ENCODE assay signal across 13 mouse cellular contexts in the genomic region with DNA sequence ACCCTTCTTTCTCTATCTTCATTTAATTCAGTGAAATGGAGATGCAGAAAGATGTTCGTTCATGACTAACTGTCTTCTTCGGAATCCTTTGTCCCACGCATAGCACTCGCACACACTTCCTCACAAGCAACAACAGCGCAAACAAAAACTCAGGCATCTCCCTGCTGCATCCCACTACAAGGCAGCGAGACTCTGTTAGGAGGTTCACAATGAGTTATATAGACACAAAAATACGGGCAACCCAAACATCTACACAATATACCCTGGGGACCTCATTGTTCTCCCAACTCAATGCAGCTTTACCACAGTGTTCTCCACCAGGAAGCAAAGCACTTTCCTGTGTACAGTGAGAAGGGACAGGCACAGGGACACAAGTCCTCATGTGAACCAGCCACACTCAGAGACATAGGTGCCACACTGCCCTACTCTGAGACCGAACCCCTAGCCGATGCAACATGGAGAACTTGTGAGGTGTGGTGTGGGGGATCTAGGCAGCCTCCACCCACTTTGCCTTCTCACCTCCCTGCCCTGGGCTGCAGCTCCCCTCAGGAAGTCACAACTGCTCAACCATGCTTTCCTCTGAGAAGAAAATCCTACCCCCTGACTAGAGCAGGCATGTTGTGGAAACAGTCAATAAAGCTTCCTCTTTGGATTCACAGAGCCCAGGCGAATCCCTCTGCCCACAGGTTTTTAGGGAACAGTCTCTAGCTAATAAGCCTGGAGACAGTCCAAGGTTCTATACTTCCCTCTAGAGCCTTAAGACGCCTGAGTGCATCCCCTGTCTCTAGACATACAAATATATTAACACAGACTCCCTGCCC. TPM values are rescaled to one million over a fixed set of nuclear protein-coding genes. Genes with fewer than 3 reads are reported as not detected.
DNase-seq lines count a peak whose midpoint lies in the region; ATAC-seq lines count a peak whose summit lies in the region.
"Had no signal": no experiment of that assay in that cellular context is flagged by ENCODE, and none has a peak within 500 bp of the region (broad histone marks: within the 10 kb centered on the region; RNA-seq: fewer than 3 reads in every experiment).

No protein-coding gene starts in this region.

- no peak overlapping the region for H3K9ac ChIP-seq in hindbrain, embryonic 12.5 days
- H3K9ac ChIP-seq in midbrain, embryonic 15.5 days: peak overlapping the region; percentile 48
- H3K9ac ChIP-seq in kidney, embryonic 14.5 days (ENCODE audit: low read depth, low read length): no peak overlapping the region
- H3K9ac ChIP-seq: lung, embryonic 15.5 days had no signal

- H3K4me2 ChIP-seq in hindbrain, embryonic 12.5 days (replicated peaks): peak overlapping the region; percentile 52
- H3K4me2 ChIP-seq in midbrain, embryonic 15.5 days: peak overlapping the region; percentile 67
- H3K4me2 ChIP-seq in kidney, embryonic 14.5 days (replicated peaks; ENCODE audit: low read depth, low read length): no peak overlapping the region
- H3K4me2 ChIP-seq: lung, embryonic 15.5 days had no signal

- peak; percentile 73 for DNase-seq in heart, adult 11 months
- no peak for DNase-seq in heart, adult 9 months (ENCODE audit: low spot score in 2 of 2)
- DNase-seq in embryonic facial prominence, embryonic 10.5 days (ENCODE audit: low spot score): peak; percentile 25
- no peak for DNase-seq in cerebellum, adult 8-10 months
- DNase-seq: adrenal gland, postnatal 10 days; cerebellum, adult 9-11 months had no signal

- WGBS in embryonic facial prominence, embryonic 10.5 days: 7% methylated on average over 11 of the region's 11 CpGs
- WGBS in hindbrain, embryonic 12.5 days: 9% methylated on average over 11 of the region's 11 CpGs
- WGBS in midbrain, embryonic 15.5 days: 7% methylated on average over 11 of the region's 11 CpGs
- WGBS in kidney, embryonic 14.5 days: 11% methylated on average over 11 of the region's 11 CpGs

- no peak overlapping the region; the same call in 1 of the 2 replicates for H3K27ac ChIP-seq in embryonic facial prominence, embryonic 10.5 days (replicated peaks)
- H3K27ac ChIP-seq in hindbrain, embryonic 12.5 days: peak overlapping the region; percentile 23; the same call in 1 of the 2 replicates
- peak overlapping the region; percentile 86 for H3K27ac ChIP-seq in midbrain, embryonic 15.5 days
- no peak overlapping the region for H3K27ac ChIP-seq in kidney, embryonic 14.5 days (ENCODE audit: low read depth, low read length)
- H3K27ac ChIP-seq: lung, embryonic 15.5 days had no signal

- no peaks in the 10 kb centered on the region for H3K36me3 ChIP-seq in embryonic facial prominence, embryonic 10.5 days (replicated peaks)
- H3K36me3 ChIP-seq in hindbrain, embryonic 12.5 days: no peaks in the 10 kb centered on the region
- no peaks in the 10 kb centered on the region for H3K36me3 ChIP-seq in midbrain, embryonic 15.5 days (replicated peaks)
- H3K36me3 ChIP-seq in kidney, embryonic 14.5 days (ENCODE audit: control insufficient read depth, insufficient read depth, low read length): no peaks in the 10 kb centered on the region
- H3K36me3 ChIP-seq: lung, embryonic 15.5 days had no signal

- peak overlapping the region; percentile 50 for H3K4me3 ChIP-seq in embryonic facial prominence, embryonic 10.5 days
- peak overlapping the region; percentile 27 for H3K4me3 ChIP-seq in hindbrain, embryonic 12.5 days
- H3K4me3 ChIP-seq in midbrain, embryonic 15.5 days: peak overlapping the region; percentile 42
- H3K4me3 ChIP-seq in kidney, embryonic 14.5 days (ENCODE audit: low read length): no peak overlapping the region
- H3K4me3 ChIP-seq: lung, embryonic 15.5 days; myocyte had no signal

- H3K4me1 ChIP-seq in embryonic facial prominence, embryonic 10.5 days: peaks cover 85% of the 10 kb centered on the region
- peaks cover 70% of the 10 kb centered on the region for H3K4me1 ChIP-seq in hindbrain, embryonic 12.5 days
- peaks cover 74% of the 10 kb centered on the region for H3K4me1 ChIP-seq in midbrain, embryonic 15.5 days
- H3K4me1 ChIP-seq in kidney, embryonic 14.5 days (ENCODE audit: control insufficient read depth, insufficient read depth, low read length): peaks cover 44% of the 10 kb centered on the region

- H3K9me3 ChIP-seq in embryonic facial prominence, embryonic 10.5 days: no peaks in the 10 kb centered on the region
- H3K9me3 ChIP-seq in hindbrain, embryonic 12.5 days (replicated peaks): no peaks in the 10 kb centered on the region
- H3K9me3 ChIP-seq in midbrain, embryonic 15.5 days: no peaks in the 10 kb centered on the region
- H3K9me3 ChIP-seq in kidney, embryonic 14.5 days (ENCODE audit: control insufficient read depth, low read length): no peaks in the 10 kb centered on the region
- H3K9me3 ChIP-seq: lung, embryonic 15.5 days had no signal

- H3K27me3 ChIP-seq in embryonic facial prominence, embryonic 10.5 days (replicated peaks; ENCODE audit: low read depth, poor library complexity, severe bottlenecking): peaks cover 97% of the 10 kb centered on the region
- H3K27me3 ChIP-seq in hindbrain, embryonic 12.5 days: peaks cover 95% of the 10 kb centered on the region
- H3K27me3 ChIP-seq in midbrain, embryonic 15.5 days (replicated peaks): peaks cover 60% of the 10 kb centered on the region
- H3K27me3 ChIP-seq in kidney, embryonic 14.5 days (ENCODE audit: control insufficient read depth, insufficient read depth, low read length): peaks cover 87% of the 10 kb centered on the region

- ATAC-seq in hindbrain, embryonic 12.5 days (ENCODE audit: low FRiP score): no peak
- ATAC-seq in midbrain, embryonic 15.5 days (replicated peaks): no peak
- no peak for ATAC-seq in megakaryocyte-erythroid progenitor cell, adult 5-6 weeks (replicated peaks; ENCODE audit: low FRiP score, low TSS enrichment, poor library complexity, severe bottlenecking)
- ATAC-seq in kidney, embryonic 14.5 days (ENCODE audit: low FRiP score, low TSS enrichment): no peak

RNA-seq across cellular contexts. Expression of a gene that starts 3.6 kb away (rescaled TPM):
- 13.8 and 18.2 TPM in 2 replicates for polyA plus RNA-seq in embryonic facial prominence, embryonic 10.5 days (2016; fragmentation: Nextera tagmentation; extraction: Ambion mirVana)
- 47.8 and 59.3 TPM in 2 replicates for polyA plus RNA-seq in hindbrain, embryonic 12.5 days (2016; fragmentation: Nextera tagmentation; extraction: Ambion mirVana)
- 36.1 and 46.9 TPM in 2 replicates for polyA plus RNA-seq in midbrain, embryonic 15.5 days (2015; fragmentation: Nextera tagmentation; extraction: Ambion mirVana)
- total RNA-seq in megakaryocyte-erythroid progenitor cell, adult 5-6 weeks (2014; fragmentation: Nextera tagmentation): not detected in 2 replicates
- total RNA-seq in megakaryocyte-erythroid progenitor cell, adult 5-6 weeks (2017): 0.27 TPM in 1 of 2 replicates, not detected in the other
- polyA plus RNA-seq in kidney, embryonic 14.5 days (2014; fragmentation: Nextera tagmentation; extraction: Ambion mirVana): 47.4 and 48.6 TPM in 2 replicates

RNA-seq across cellular contexts. Expression of a gene that starts 3.6 kb away (rescaled TPM):
- 1.5 and 2.2 TPM in 2 replicates for polyA plus RNA-seq in embryonic facial prominence, embryonic 10.5 days (2016; fragmentation: Nextera tagmentation; extraction: Ambion mirVana)
- 9.2 and 10.4 TPM in 2 replicates for polyA plus RNA-seq in hindbrain, embryonic 12.5 days (2016; fragmentation: Nextera tagmentation; extraction: Ambion mirVana)
- 44.4 and 55.1 TPM in 2 replicates for polyA plus RNA-seq in midbrain, embryonic 15.5 days (2015; fragmentation: Nextera tagmentation; extraction: Ambion mirVana)
- 0.07 TPM in 1 of 2 replicates, not detected in the other for total RNA-seq in megakaryocyte-erythroid progenitor cell, adult 5-6 weeks (2014; fragmentation: Nextera tagmentation)
- not detected in 2 replicates for total RNA-seq in megakaryocyte-erythroid progenitor cell, adult 5-6 weeks (2017)
- 0.12 and 0.23 TPM in 2 replicates for polyA plus RNA-seq in kidney, embryonic 14.5 days (2014; fragmentation: Nextera tagmentation; extraction: Ambion mirVana)
- polyA plus RNA-seq: heart, embryonic 14.5 days had no signal

RNA-seq across cellular contexts. Expression of a gene that starts 49.1 kb away (rescaled TPM):
- 17.2 and 17.6 TPM in 2 replicates for polyA plus RNA-seq in embryonic facial prominence, embryonic 10.5 days (2016; fragmentation: Nextera tagmentation; extraction: Ambion mirVana)
- 9.8 and 10.1 TPM in 2 replicates for polyA plus RNA-seq in hindbrain, embryonic 12.5 days (2016; fragmentation: Nextera tagmentation; extraction: Ambion mirVana)
- 3.9 and 5.0 TPM in 2 replicates for polyA plus RNA-seq in midbrain, embryonic 15.5 days (2015; fragmentation: Nextera tagmentation; extraction: Ambion mirVana)
- total RNA-seq in megakaryocyte-erythroid progenitor cell, adult 5-6 weeks (2014; fragmentation: Nextera tagmentation): 126 and 134 TPM in 2 replicates
- total RNA-seq in megakaryocyte-erythroid progenitor cell, adult 5-6 weeks (2017): 34.2 and 38.1 TPM in 2 replicates
- 13.5 and 25.0 TPM in 2 replicates for polyA plus RNA-seq in kidney, embryonic 14.5 days (2014; fragmentation: Nextera tagmentation; extraction: Ambion mirVana)

RNA-seq across cellular contexts. Expression of a gene that starts 52.5 kb away (rescaled TPM):
- polyA plus RNA-seq in embryonic facial prominence, embryonic 10.5 days (2016; fragmentation: Nextera tagmentation; extraction: Ambion mirVana): 28.4 and 30.2 TPM in 2 replicates
- 63.0 and 67.8 TPM in 2 replicates for polyA plus RNA-seq in hindbrain, embryonic 12.5 days (2016; fragmentation: Nextera tagmentation; extraction: Ambion mirVana)
- 136 and 140 TPM in 2 replicates for polyA plus RNA-seq in midbrain, embryonic 15.5 days (2015; fragmentation: Nextera tagmentation; extraction: Ambion mirVana)
- 4.7 and 17.9 TPM in 2 replicates for total RNA-seq in megakaryocyte-erythroid progenitor cell, adult 5-6 weeks (2014; fragmentation: Nextera tagmentation)
- total RNA-seq in megakaryocyte-erythroid progenitor cell, adult 5-6 weeks (2017): 3.5 and 5.3 TPM in 2 replicates
- 22.3 and 29.8 TPM in 2 replicates for polyA plus RNA-seq in kidney, embryonic 14.5 days (2014; fragmentation: Nextera tagmentation; extraction: Ambion mirVana)

Comparison
In these comparisons a context has a peak if more than half of its experiments do, and no peak if none do; other contexts are left out.
1. DNase-seq: peak in heart, adult 11 months (single experiment) and embryonic facial prominence, embryonic 10.5 days (single experiment); none in heart, adult 9 months (0 of 2) and cerebellum, adult 8-10 months (single experiment).
2. H3K27ac ChIP-seq: peak in hindbrain, embryonic 12.5 days (single experiment) and midbrain, embryonic 15.5 days (single experiment); none in embryonic facial prominence, embryonic 10.5 days (single experiment) and kidney, embryonic 14.5 days (single experiment).